Mouse (Mus musculus): ENCODE data around the gene Mrpl16. TPM values are rescaled to one million over a fixed set of nuclear protein-coding genes. Genes with fewer than 3 reads are reported as not detected.

The Mrpl16 gene
- total and polyA plus RNA-seq, 3 experiments = 46.8 to 58.3 TPM; not detected in 1

- Histone ChIP-seq H3K4me3 (ENCODE audit: control insufficient read depth in 1 of 2, insufficient read depth in 1 of 2, low read depth in 2 of 2, low read length in 2 of 2) (no peak overlapping the region), H3K9ac (ENCODE audit: control insufficient read depth, low read depth, low read length, poor library complexity, severe bottlenecking) (no peak overlapping the region), H3K9me3 (replicated peaks; ENCODE audit: insufficient read depth, low read length) (no peaks in the 10 kb centered on the region), H3K79me2 (ENCODE audit: control insufficient read depth, insufficient read depth, low read length, poor library complexity) (no peaks in the 10 kb centered on the region), H3K4me1 (ENCODE audit: control insufficient read depth in 1 of 2, insufficient read depth in 2 of 2, low read length in 2 of 2) (peaks cover 0 to 11% of the 10 kb centered on the region in 2 experiments; a peak in 3 of 4 replicates), H3K27me3 (ENCODE audit: control insufficient read depth in 1 of 2, insufficient read depth in 2 of 2, low read length in 2 of 2) (no peaks in the 10 kb centered on the region; a peak in 1 of 4 replicates), H3K36me3 (ENCODE audit: control insufficient read depth in 1 of 2, insufficient read depth in 2 of 2, low read length in 2 of 2) (peaks cover 0 to 7% of the 10 kb centered on the region in 2 experiments; a peak in 2 of 4 replicates), H3K27ac (ENCODE audit: control insufficient read depth, low read depth, low read length) (no peak overlapping the region)
- no peak for DNase-seq (ENCODE audit: low read depth, low spot score)
- TF ChIP-seq ZKSCAN1 (IDR thresholded peaks at IDR 0.05; ENCODE audit: low read depth, low read length) = no peak
- TF ChIP-seq NRF1 (IDR thresholded peaks at IDR 0.05; ENCODE audit: insufficient read depth, low read depth, low read length, poor library complexity, severe bottlenecking) = no peak
- TF ChIP-seq RCOR1 (IDR thresholded peaks at IDR 0.05; ENCODE audit: low read depth, low read length) = no peak
- TF ChIP-seq MYC (IDR thresholded peaks at IDR 0.05; ENCODE audit: low read depth, low read length) = no peak
- TF ChIP-seq BHLHE40 (IDR thresholded peaks at IDR 0.05; ENCODE audit: borderline replicate concordance, low read depth, low read length) = no peak
- TF ChIP-seq SMC3 (IDR thresholded peaks at IDR 0.05; ENCODE audit: low read depth, low read length) = no peak
- TF ChIP-seq TBP (IDR thresholded peaks at IDR 0.05; ENCODE audit: low read depth, low read length) = no peak
These were observed 44.6 kb downstream of the Mrpl16 start for GRCm38 (mm10) chr19:11814742-11815333.

- no peak for DNase-seq (ENCODE audit: low read depth, low spot score)
These were observed 46.5 kb downstream of the Mrpl16 start for GRCm38 (mm10) chr19:11816706-11817105.

GRCm38 (mm10) chr19:11817586-11817985, 47.4 kb downstream of the Mrpl16 start:
- no peaks in the 10 kb centered on the region for H3K9me3 ChIP-seq (replicated peaks; ENCODE audit: insufficient read depth, low read length)
- no peak overlapping the region for H3K27ac ChIP-seq (ENCODE audit: control insufficient read depth, low read depth, low read length)
- H3K4me1 ChIP-seq (ENCODE audit: control insufficient read depth in 1 of 2, insufficient read depth in 2 of 2, low read length in 2 of 2) = no peaks in the 10 kb centered on the region; a peak in 1 of 4 replicates
- H3K9ac ChIP-seq (ENCODE audit: control insufficient read depth, low read depth, low read length, poor library complexity, severe bottlenecking) = no peak overlapping the region
- no peaks in the 10 kb centered on the region for H3K79me2 ChIP-seq (ENCODE audit: control insufficient read depth, insufficient read depth, low read length, poor library complexity)
- no peaks in the 10 kb centered on the region; a peak in 1 of 4 replicates for H3K27me3 ChIP-seq (ENCODE audit: control insufficient read depth in 1 of 2, insufficient read depth in 2 of 2, low read length in 2 of 2)
- DNase-seq (ENCODE audit: low read depth, low spot score) = no peak
- no peaks in the 10 kb centered on the region for H3K36me3 ChIP-seq (ENCODE audit: control insufficient read depth in 1 of 2, insufficient read depth in 2 of 2, low read length in 2 of 2)
- H3K4me3 ChIP-seq (ENCODE audit: control insufficient read depth in 1 of 2, insufficient read depth in 1 of 2, low read depth in 2 of 2, low read length in 2 of 2) = no peak overlapping the region
- TF ChIP-seq CHD1 (IDR thresholded peaks at IDR 0.05; ENCODE audit: low read depth, low read length) (no peak), MXI1 (IDR thresholded peaks at IDR 0.05; ENCODE audit: low read depth, low read length) (no peak), JUND (IDR thresholded peaks at IDR 0.05; ENCODE audit: low read depth, low read length) (no peak), KAT2A (conservative IDR thresholded peaks at IDR 0.05; ENCODE audit: low read depth, low read length) (no peak), RCOR1 (IDR thresholded peaks at IDR 0.05; ENCODE audit: low read depth, low read length) (no peak), CTCF (IDR thresholded peaks at IDR 0.05 in 2 of 3, conservative IDR thresholded peaks at IDR 0.05 in 1 of 3; ENCODE audit: control insufficient read depth in 1 of 3, insufficient read depth in 1 of 3, low read depth in 2 of 3, low read length in 3 of 3, poor library complexity in 1 of 3, severe bottlenecking in 1 of 3) (no peak), ZC3H11A (IDR thresholded peaks at IDR 0.05; ENCODE audit: low read depth, low read length) (no peak), HCFC1 (IDR thresholded peaks at IDR 0.05; ENCODE audit: low read depth, low read length) (no peak), GABPA (IDR thresholded peaks at IDR 0.05; ENCODE audit: low read depth, low read length) (no peak), E2F4 (IDR thresholded peaks at IDR 0.05; ENCODE audit: borderline replicate concordance, low read depth, low read length) (no peak), ZKSCAN1 (IDR thresholded peaks at IDR 0.05; ENCODE audit: low read depth, low read length) (no peak), NELFE (IDR thresholded peaks at IDR 0.05; ENCODE audit: low read depth, low read length) (no peak), NRF1 (IDR thresholded peaks at IDR 0.05; ENCODE audit: insufficient read depth, low read depth, low read length, poor library complexity, severe bottlenecking) (no peak), ELF1 (IDR thresholded peaks at IDR 0.05; ENCODE audit: low read depth, low read length) (no peak), GATA1 (IDR thresholded peaks at IDR 0.05; ENCODE audit: low read depth, low read length) (no peak), UBTF (IDR thresholded peaks at IDR 0.05; ENCODE audit: borderline replicate concordance, insufficient read depth, low read depth, low read length) (no peak), CHD2 (IDR thresholded peaks at IDR 0.05; ENCODE audit: low read length) (no peak), MAZ (IDR thresholded peaks at IDR 0.05; ENCODE audit: low read depth, low read length) (no peak)

More at GRCm38 (mm10) chr19:11816706-11817105, 46.5 kb downstream of the Mrpl16 start:
- no peak overlapping the region for H3K4me3 ChIP-seq (ENCODE audit: control insufficient read depth in 1 of 2, insufficient read depth in 1 of 2, low read depth in 2 of 2, low read length in 2 of 2)
- TF ChIP-seq KAT2A (conservative IDR thresholded peaks at IDR 0.05; ENCODE audit: low read depth, low read length) = no peak
- no peak for TF ChIP-seq HCFC1 (IDR thresholded peaks at IDR 0.05; ENCODE audit: low read depth, low read length)
- no peak for TF ChIP-seq ZC3H11A (IDR thresholded peaks at IDR 0.05; ENCODE audit: low read depth, low read length)
- no peak for TF ChIP-seq MAX (IDR thresholded peaks at IDR 0.05; ENCODE audit: low read length)
- no peak for TF ChIP-seq ETS1 (IDR thresholded peaks at IDR 0.05; ENCODE audit: low read depth, low read length)
- no peak for TF ChIP-seq UBTF (IDR thresholded peaks at IDR 0.05; ENCODE audit: borderline replicate concordance, insufficient read depth, low read depth, low read length)
- TF ChIP-seq JUND (IDR thresholded peaks at IDR 0.05; ENCODE audit: low read depth, low read length) = no peak
- TF ChIP-seq ZKSCAN1 (IDR thresholded peaks at IDR 0.05; ENCODE audit: low read depth, low read length) = no peak
- TF ChIP-seq SIN3A (IDR thresholded peaks at IDR 0.05; ENCODE audit: low read length) = no peak
- no peak for TF ChIP-seq GABPA (IDR thresholded peaks at IDR 0.05; ENCODE audit: low read depth, low read length)
- no peak overlapping the region for H3K27ac ChIP-seq (ENCODE audit: control insufficient read depth, low read depth, low read length)
- H3K9ac ChIP-seq (ENCODE audit: control insufficient read depth, low read depth, low read length, poor library complexity, severe bottlenecking) = no peak overlapping the region
- H3K9me3 ChIP-seq (replicated peaks; ENCODE audit: insufficient read depth, low read length) = no peaks in the 10 kb centered on the region
- H3K36me3 ChIP-seq (ENCODE audit: control insufficient read depth in 1 of 2, insufficient read depth in 2 of 2, low read length in 2 of 2) = no peaks in the 10 kb centered on the region
- H3K79me2 ChIP-seq (ENCODE audit: control insufficient read depth, insufficient read depth, low read length, poor library complexity) = no peaks in the 10 kb centered on the region
- no peaks in the 10 kb centered on the region; a peak in 1 of 4 replicates for H3K27me3 ChIP-seq (ENCODE audit: control insufficient read depth in 1 of 2, insufficient read depth in 2 of 2, low read length in 2 of 2)
- H3K4me1 ChIP-seq (ENCODE audit: control insufficient read depth in 1 of 2, insufficient read depth in 2 of 2, low read length in 2 of 2) = no peaks in the 10 kb centered on the region
